Mouse (Mus musculus) forebrain, postnatal 0 days (tissue): ENCODE results near the gene Edaradd. TPM values are rescaled to one million over a fixed set of nuclear protein-coding genes. Genes with fewer than 3 reads are reported as not detected.

Experiments used
- ATAC-seq: fragments of 200-750 bp; cut with Nextera tagmentation; 2 replicates; pipeline ENCODE4 v1.8.0; 2017; ENCODE audit warnings: mild to moderate bottlenecking, moderate library complexity
- DNase-seq: peaks from one replicate; pipeline ENCODE4 v3.0.0-alpha.2; 2015
- H3K27ac ChIP-seq: fragments of 300-500 bp; sonication (generic); 2 replicates; pipeline ENCODE4 v1.5.1; 2014; ENCODE audit warnings: low read depth, mild to moderate bottlenecking, antibody characterized with exemption, low read length, moderate library complexity, mixed read lengths
- H3K27me3 ChIP-seq: fragments of 300-500 bp; sonication (generic); 2 replicates; pipeline ENCODE4 v1.6.1; 2014; ENCODE audit warnings: mild to moderate bottlenecking, low read length, mixed read lengths; ENCODE audit not compliant: insufficient read depth
- H3K36me3 ChIP-seq: fragments of 300-500 bp; sonication (generic); 2 replicates; pipeline ENCODE4 v1.6.1; 2014; ENCODE audit warnings: mild to moderate bottlenecking, moderate library complexity; ENCODE audit not compliant: insufficient read depth
- H3K4me1 ChIP-seq: fragments of 300-500 bp; sonication (generic); 2 replicates; pipeline ENCODE4 v1.6.1; 2014; ENCODE audit warnings: antibody characterized with exemption; ENCODE audit not compliant: insufficient read depth
- H3K4me2 ChIP-seq: fragments of 300-500 bp; sonication (generic); 2 replicates; pipeline ENCODE4 v1.6.1; 2014; ENCODE audit warnings: low read depth, mild to moderate bottlenecking, moderate library complexity
- H3K4me3 ChIP-seq: fragments of 300-500 bp; sonication (generic); 2 replicates; pipeline ENCODE4 v1.5.1; 2014; ENCODE audit warnings: low read depth, low read length, mixed read lengths
- H3K9ac ChIP-seq: fragments of 300-500 bp; sonication (generic); 2 replicates; pipeline ENCODE4 v1.6.1; 2014; ENCODE audit warnings: mild to moderate bottlenecking
- H3K9me3 ChIP-seq: fragments of 300-500 bp; sonication (generic); 2 replicates; pipeline ENCODE4 v1.6.1; 2016; ENCODE audit warnings: low read length
- CTCF ChIP-seq: sonication (generic); IDR thresholded peaks from 2 replicates; pipeline ENCODE4 v1.5.1; 2016; ENCODE audit warnings: antibody characterized with exemption, control low read depth, low read depth
- WGBS: fragments of 180-500 bp; shearing (Covaris S2); extraction: QIAGEN DNeasy Blood & Tissue Kit; methylation state at CpG from one replicate; pipeline ENCODE4 v1.1.7; 2014; 5-methylcytosine and 5-hydroxymethylcytosine counted together
- polyA plus RNA-seq: library from polyadenylated mRNA; unstranded; fragments of >200 nt; fragmentation: Nextera tagmentation; extraction: Ambion mirVana; gene quantifications from 2 replicates; pipeline ENCODE4 v1.2.1, GENCODE M21; 2015
- total RNA-seq: library from RNA; depleted of rRNA; stranded (reverse); fragments of >200 nt; gene quantifications from 2 replicates; pipeline ENCODE4 v1.2.3, GENCODE M21; 2014; rRNA removed

Gene Edaradd
- total RNA-seq (3.0 TPM in 2 replicates), polyA plus RNA-seq (2.4 and 3.1 TPM in 2 replicates)

DNA sequence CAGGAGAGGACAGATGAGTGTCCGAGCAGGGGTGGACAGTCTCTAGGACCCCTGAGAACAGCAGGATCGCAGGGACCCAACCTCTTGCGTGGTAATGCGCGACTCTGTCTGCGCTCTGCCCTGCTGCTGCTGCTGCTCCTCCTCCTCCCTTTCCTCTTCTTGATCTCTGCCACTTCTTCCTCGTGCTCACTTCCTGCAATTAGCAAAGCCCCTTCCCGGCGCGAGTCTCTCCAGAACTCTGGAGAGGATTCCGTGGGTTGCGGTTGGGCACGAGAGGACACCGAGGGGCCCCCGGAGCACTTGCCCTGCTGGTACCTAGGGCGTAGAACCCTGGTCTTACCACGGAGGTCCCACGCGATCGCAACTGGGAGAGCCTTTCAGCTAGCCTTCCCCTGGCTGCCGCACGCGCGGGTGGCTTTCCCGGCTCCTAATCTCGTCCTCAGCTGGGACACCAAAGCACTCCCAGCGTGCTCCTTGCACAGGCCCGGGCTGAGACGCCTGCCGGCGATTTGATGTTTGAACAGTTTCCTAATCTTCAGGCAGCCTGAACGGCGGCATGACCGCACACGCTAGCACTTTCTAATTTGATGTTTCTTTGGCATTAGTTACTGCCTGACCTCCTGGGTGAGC is at the start of gene Edaradd:
Gene Edaradd, minus strand, starts transcription at position 484 of the 630 bp plus-strand sequence.
- ATAC-seq = peak; percentile 91

GRCm38 (mm10) chr13:12569741-12570140 is 49.5 kb upstream of the Edaradd start:
- H3K27ac ChIP-seq = no peak overlapping the region
- no peak for DNase-seq
- TF ChIP-seq CTCF = no peak

More for the DNA sequence above, at the start of gene Edaradd:
- no peaks in the 10 kb centered on the region for H3K9me3 ChIP-seq
- peak within 1 kb of the TSS; percentile 55 for H3K9ac ChIP-seq
- H3K36me3 ChIP-seq = no peaks in the 10 kb centered on the region
- 0 out of 2 replicates have a peak, but pooled peaks cover 3% of the 10 kb centered on the region for H3K4me1 ChIP-seq
- H3K4me2 ChIP-seq = peak within 1 kb of the TSS; percentile 94
- H3K27me3 ChIP-seq = no peaks in the 10 kb centered on the region
- DNase-seq = peak; percentile 73
- no peak within 1 kb of the TSS for H3K27ac ChIP-seq
- TF ChIP-seq CTCF = peak; percentile 52
- 2% methylated on average over 35 of the region's 35 CpGs for WGBS
- H3K4me3 ChIP-seq = peak within 1 kb of the TSS; percentile 55

DNA sequence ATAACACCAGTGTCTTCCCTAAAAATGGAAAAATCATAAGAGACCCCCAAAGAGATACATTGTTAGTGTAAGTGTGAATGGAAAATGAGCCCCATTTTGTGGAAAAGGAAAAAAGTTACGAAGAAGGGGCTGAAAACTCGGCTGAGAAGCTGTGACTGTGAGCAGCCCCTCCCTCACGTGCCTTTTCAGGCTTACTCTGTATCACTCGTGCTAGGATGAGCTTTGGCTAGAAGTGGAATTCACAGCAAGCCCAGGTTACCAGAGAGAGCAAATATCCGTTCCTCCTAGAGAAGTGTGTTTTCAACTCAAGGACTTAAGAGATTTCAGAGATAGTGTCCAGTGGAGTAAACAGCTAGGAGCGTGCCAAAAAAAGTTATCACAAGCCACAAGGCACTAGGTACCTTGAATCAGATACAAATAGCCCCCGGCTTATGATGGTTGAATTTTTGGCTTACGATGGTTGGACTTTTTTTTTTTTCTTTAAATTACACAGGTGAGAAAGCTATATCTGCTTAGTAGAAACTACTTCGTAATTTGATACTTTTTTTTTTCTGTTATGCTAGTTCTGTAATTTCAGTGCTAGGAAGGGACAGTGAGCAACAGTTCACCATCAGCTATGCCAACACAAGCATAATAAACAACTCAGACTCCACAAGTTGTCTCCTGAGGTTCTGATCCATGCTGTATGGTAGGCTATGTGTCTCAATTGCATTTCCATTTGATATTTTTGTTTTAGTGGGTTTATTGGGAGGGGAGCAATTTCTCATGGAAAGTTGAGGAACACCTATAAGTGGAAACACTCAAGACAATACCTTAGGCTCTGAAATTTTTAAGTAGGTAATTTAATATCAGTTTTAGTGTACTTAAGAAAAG is 48.6 kb upstream of the Edaradd start:
- WGBS = 74% methylated on average over 9 of the region's 9 CpGs
- H3K4me2 ChIP-seq = no peak overlapping the region
- ATAC-seq = no peak

More at GRCm38 (mm10) chr13:12569741-12570140, 49.5 kb upstream of the Edaradd start:
- 42% methylated on average over 7 of the region's 7 CpGs for WGBS
- H3K4me3 ChIP-seq = no peak overlapping the region
- H3K9ac ChIP-seq = no peak overlapping the region
- no peak for ATAC-seq
- no peak overlapping the region for H3K4me2 ChIP-seq
- H3K9me3 ChIP-seq = no peaks in the 10 kb centered on the region
- no peaks in the 10 kb centered on the region for H3K27me3 ChIP-seq
- peaks cover 8% of the 10 kb centered on the region; the same call in 1 of the 2 replicates for H3K4me1 ChIP-seq
- no peaks in the 10 kb centered on the region for H3K36me3 ChIP-seq

DNA sequence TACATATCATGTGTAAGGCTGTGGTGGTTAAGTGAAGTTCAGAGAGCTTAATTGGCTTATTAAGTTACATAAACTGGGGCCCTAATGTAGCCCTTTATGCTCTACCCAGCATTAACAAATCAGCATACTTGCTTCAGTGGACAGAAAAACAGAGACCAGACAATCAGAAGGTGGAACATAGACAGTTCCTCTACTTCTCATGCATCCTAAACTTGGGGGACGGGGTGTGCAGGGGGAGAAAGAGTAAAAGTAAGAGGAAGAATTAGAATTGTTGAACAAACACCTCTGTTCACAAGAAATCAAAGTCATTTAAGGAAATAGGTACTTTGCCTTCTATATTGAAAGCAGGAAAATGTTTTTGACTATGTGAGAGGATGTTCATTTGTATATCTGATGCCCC is 47.7 kb upstream of the Edaradd start:
- WGBS = 88% methylated on average over 1 of the region's 1 CpGs
- H3K9ac ChIP-seq = no peak overlapping the region
- no peaks in the 10 kb centered on the region for H3K27me3 ChIP-seq
- TF ChIP-seq CTCF = no peak
- H3K36me3 ChIP-seq = no peaks in the 10 kb centered on the region
- no peaks in the 10 kb centered on the region for H3K9me3 ChIP-seq
- H3K4me1 ChIP-seq = peaks cover 8% of the 10 kb centered on the region; the same call in 1 of the 2 replicates
- no peak overlapping the region for H3K4me2 ChIP-seq
- no peak overlapping the region for H3K27ac ChIP-seq
- no peak overlapping the region for H3K4me3 ChIP-seq
- DNase-seq (no peak), ATAC-seq (no peak)

More for the DNA sequence above, 48.6 kb upstream of the Edaradd start:
- H3K27me3 ChIP-seq = no peaks in the 10 kb centered on the region
- TF ChIP-seq CTCF = no peak
- no peak overlapping the region for H3K9ac ChIP-seq
- no peak overlapping the region for H3K27ac ChIP-seq
- no peaks in the 10 kb centered on the region for H3K36me3 ChIP-seq
- no peaks in the 10 kb centered on the region for H3K9me3 ChIP-seq
- peaks cover 8% of the 10 kb centered on the region; the same call in 1 of the 2 replicates for H3K4me1 ChIP-seq
- DNase-seq = no peak
- H3K4me3 ChIP-seq = no peak overlapping the region

DNA sequence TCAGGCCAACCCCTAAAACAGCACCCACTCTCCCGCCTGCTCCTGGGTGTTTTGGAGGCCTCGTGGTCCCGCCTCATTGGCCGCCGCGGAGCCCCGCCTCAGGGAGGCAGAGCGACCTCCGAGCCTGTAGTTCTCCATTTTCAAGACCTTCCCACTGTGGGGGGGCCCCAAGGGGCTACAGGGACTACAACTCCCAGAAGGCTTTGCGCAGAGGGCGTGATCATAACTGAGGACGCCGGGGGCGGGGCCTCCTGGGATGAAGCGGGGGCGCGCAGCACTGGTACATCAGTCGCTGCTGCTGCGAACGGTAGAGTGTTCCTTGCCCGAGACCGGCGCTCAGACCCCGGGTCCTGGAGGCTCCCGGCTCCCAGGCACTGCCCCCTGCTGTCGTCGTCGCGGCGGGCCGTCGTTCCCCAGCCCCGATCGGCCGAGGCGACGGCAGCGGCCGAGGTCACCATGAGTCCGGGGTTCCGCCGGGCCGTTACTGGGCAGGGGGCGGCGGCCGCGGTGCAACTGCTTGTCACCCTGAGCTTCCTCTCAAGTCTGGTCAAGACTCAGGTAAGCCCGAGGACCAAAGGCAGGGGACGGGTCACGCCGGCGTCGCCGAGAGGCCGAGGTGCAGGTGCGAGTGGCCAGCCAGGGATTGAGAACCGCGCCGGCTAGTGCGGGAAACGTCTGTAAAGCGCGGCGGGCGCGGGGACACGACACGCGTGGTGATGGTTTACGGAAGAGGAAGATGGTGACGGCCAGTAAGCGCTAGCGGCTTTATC is 45.6 kb upstream of the Edaradd start, which contains the start of gene Ero1lb:
Gene Ero1lb, plus strand, starts transcription at position 254 of the 770 bp plus-strand sequence.
- Histone ChIP-seq H3K9me3 (no peaks in the 10 kb centered on the region), H3K27ac (no peak within 1 kb of the TSS), H3K27me3 (no peaks in the 10 kb centered on the region), H3K4me2 (peak within 1 kb of the TSS; percentile 79), H3K36me3 (no peaks in the 10 kb centered on the region), H3K9ac (peak within 1 kb of the TSS; percentile 74), H3K4me1 (peaks cover 8% of the 10 kb centered on the region; the same call in 1 of the 2 replicates), H3K4me3 (peak within 1 kb of the TSS; percentile 90)
- WGBS = under 1% methylated on average over 72 of the region's 73 CpGs
- DNase-seq (peak; percentile 99), ATAC-seq (peak; percentile 99)
- TF ChIP-seq CTCF = peak; percentile 48; the same call in 1 of the 2 replicates

DNA sequence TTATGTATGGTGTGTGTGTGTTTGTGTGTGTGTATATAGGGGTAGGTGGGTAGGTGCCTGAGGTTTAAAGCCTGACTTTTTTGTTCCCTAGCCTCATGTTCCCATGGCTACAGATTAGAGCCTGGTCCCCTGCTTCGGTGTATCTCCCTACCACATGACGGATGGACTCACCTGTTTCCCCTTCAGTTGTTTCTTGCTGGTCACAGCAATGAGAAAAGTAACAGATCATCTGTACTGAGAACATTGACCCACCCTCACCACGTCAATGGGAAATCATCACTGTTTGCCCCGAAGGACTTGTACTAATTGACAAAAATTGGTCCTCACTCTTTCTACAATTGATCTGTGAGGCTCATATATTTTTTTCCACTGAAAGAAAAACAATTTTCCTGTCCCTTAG is 42.0 kb upstream of the Edaradd start:
- no peak for DNase-seq
- WGBS = 84% methylated on average over 4 of the region's 4 CpGs
- no peaks in the 10 kb centered on the region for H3K27me3 ChIP-seq
- H3K4me3 ChIP-seq = no peak overlapping the region
- H3K36me3 ChIP-seq = no peaks in the 10 kb centered on the region
- peaks cover 8% of the 10 kb centered on the region; the same call in 1 of the 2 replicates for H3K4me1 ChIP-seq
- no peak overlapping the region for H3K9ac ChIP-seq
- ATAC-seq = no peak
- H3K9me3 ChIP-seq = no peaks in the 10 kb centered on the region
- TF ChIP-seq CTCF = no peak
- no peak overlapping the region for H3K27ac ChIP-seq
- H3K4me2 ChIP-seq = no peak overlapping the region
